Mouse (Mus musculus) embryonic fibroblast, embryonic 13.5 days (primary cell): ENCODE results near the gene Izumo2.

ENCODE experiments used
- CTCF ChIP-seq: IDR thresholded peaks from 2 replicates; pipeline ENCODE4 v1.5.1; 2011; ENCODE audit warnings: mild to moderate bottlenecking, control low read depth, low read length, moderate library complexity, borderline replicate concordance; ENCODE audit not compliant: insufficient read depth
- POLR2A ChIP-seq: IDR thresholded peaks from 2 replicates; pipeline ENCODE4 v1.6.1; 2011; ENCODE audit warnings: low read depth, mild to moderate bottlenecking, control low read depth, low read length, moderate library complexity

DNA sequence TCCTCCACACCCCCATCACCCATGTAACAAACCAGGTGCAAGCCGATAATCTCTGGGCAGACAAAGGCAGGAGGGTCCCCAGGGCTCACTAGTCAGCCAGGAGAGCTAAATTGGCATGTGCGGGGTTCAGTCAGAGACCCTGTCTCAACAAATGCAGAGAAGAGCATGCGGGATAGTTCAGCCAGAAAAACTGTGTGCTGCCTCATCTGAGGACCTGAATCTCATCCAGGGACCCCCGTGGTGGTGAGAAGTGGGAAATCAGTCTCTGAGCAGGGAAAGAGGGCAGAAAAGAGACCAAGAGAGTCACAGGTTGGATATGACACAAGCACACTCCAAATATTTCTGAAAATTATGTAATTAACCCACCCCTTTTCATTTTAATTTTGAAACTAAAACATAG is 32.4 kb upstream of the Izumo2 start:
- no peak for TF ChIP-seq CTCF
- TF ChIP-seq POLR2A, result no peak
